Mouse (Mus musculus): Measurements from ENCODE around the gene Tsacc.
"Not testable (repeated sequence)": the region's sequence is repeated elsewhere in the genome, so short reads cannot be mapped to it uniquely, and the experiment has no call there.

Tsacc gene

DNA sequence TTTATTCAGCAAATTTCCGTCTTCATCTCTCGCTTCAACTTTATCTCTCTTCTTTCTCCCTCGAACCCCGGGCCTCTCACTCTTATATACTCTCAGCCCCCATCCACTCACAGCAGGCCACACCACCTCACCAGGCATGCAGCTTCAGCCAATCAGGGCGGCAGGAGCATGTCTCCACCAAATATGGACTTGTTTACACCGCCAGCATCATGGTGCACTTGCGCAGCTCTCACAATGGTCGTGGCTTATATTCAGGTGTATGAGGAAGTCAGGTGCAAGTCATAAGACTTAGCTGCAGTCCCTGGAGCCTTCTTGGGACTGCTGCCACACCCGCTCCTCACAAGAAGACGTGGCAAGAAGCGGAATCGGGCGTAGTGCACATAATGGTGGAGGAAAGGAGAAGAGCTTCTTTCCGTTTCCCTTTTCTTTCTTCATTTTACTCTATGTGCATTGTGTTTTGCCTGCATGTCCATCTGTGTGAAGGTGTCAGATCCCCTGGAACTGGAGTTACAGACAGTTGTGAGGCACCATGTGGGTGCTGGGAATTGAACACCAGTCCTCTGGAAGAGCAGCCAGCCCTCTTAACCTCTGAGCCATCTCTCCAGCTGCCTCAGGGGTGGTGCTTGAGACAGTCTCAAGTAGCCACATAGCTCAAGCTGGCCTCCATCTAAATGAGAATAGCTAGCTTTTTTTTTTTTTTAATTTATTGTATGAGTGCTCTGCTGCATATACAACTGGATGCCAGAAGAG, 11.8 kb downstream of the Tsacc start:
- not testable (repeated sequence) for DNase-seq (ENCODE audit: low spot score)

DNA sequence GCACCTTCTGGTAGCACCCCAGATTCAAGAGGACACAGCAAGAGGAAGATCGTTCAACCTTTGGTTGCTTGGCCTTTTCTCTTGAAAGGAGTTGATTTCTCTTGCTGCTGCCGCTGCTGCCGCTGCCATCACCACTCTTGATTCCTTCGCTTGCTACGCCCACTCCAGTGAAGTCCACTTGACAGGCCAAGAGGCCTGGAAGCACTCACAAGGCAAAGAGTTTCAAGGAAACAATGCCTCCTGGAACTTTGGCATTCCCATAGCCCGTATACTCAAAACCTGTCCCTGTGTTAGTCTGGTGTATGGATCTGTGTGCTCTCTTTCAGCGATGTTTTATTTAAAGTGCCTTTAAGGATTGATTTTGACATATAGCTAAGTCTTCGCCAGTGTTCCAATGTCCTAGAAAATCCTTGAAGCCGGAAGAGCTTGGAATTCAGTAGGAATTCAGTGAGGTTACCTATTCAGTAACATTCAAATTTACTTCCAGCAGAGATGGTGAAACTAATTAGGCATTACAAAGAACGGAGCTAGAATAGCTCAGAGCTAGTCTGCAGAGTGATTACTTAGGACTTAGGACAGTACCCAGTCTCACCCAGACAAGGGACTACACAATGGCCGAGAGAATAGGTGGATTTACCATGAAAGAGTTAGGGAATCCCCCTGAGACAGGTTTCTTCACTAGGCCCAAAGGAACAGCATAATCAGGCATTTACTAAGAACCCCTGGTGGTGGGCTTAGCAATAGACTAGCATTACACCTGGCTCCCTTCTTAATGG, 15.5 kb downstream of the Tsacc start:
- DNase-seq (ENCODE audit: low spot score): not testable (repeated sequence)

DNA sequence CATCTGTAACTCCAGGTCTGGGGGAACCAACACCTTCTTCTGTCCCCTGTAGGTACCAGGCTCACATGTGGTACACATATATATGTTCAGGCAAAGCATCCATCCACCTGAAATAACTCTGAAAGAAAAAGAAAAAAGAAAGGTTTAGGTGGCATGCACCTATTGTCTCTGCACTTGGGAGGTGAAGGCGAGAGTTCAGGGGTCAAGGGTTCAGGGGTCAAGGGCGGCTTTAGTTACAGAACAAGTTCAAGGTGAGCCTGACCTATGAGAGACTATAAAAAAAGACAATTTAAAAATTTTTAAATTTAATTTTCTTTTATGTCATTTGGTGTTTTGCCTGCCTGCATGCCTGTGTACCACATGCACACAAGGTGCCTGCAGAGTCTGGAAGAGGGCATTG, 16.8 kb downstream of the Tsacc start:
- no peak for DNase-seq (ENCODE audit: low spot score)

DNA sequence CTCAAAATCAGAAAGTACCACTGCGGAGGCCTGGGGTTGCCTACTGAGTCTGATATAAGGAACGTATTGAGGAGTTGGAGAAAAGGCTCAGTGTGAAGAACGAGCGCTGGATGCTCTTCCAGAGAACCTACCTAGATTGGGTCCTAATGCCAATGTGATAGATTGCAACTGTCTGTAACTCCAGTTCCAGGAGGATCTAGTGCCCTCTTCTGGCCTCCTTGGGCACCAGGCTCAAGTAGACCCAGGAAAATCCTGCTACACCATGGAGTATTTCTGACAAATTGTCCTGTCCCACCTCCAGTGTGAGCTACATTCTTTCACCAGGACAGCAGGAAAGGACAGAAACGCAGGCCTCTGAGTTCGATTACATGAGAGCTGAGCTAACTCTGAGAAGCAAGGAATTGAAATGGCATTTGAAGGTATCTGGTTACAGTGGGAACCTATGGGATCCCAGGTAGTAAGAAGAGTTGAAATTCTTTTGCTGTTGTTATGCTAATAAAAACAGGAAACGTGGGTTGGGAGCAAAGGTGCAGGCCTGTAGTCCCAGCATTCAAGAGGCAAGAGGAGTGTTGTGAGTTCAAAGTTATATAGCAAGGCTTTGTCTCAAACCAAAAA, 20.2 kb downstream of the Tsacc start:
- peak; percentile 52 for DNase-seq (ENCODE audit: low spot score)

DNA sequence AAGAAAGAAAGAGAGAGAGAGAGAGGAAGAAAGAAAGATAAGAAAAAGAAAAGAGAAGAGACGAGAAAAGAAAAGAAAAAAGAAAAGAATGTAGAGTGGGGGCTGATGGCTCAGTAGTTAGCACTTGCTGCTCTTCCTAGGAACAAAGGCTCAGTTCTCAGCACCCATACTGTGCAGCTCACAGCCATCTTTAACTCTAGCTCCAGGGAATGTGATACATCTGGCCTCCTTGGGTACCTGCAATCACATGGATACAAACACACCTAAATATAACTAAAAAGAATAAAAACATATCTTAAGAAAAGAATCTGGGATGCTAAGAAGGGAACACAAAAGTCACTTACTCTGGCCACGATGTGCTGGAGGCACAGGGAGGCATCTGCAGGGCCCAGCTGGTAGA, 20.7 kb downstream of the Tsacc start:
- DNase-seq (ENCODE audit: low spot score): no peak

DNA sequence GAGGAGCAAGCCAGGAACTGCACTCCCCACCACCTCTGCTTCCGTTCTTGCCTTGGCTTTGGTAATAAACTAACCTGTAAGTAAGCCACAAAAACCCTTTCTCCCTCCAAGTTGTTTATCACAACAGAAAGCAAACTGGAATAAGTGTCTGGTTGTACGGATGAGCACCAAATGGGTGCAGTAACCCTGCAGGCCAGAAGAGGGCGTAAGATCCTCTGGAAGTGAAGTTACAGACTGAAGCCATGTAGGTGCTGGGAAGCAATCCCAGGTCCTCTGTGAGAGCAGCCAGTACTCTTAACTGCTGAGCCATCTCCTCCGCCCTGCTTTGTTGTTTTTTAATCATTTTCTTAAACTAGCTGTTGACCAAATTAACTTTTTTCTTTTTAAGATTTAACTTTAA, 22.8 kb downstream of the Tsacc start:
- no peak for DNase-seq (ENCODE audit: low spot score)

DNA sequence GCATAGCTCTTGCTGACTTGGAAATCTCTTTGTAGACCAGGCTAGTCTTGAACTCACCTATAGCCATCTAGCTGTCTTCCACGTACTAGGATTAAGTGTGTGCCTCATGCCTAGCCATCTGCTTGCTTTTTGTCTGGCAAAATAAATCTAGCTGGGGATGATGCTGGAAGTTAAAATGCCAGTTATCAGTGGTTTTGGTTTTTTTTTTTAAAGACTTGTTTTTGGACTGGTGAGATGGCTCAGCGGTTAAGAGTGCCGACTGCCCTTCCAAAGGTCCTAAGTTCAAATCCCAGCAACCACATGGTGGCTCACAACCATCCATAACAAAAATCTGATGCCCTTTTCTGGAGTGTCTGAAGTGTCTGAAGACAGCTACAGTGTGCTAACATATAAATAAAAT, 24.9 kb downstream of the Tsacc start:
- DNase-seq (ENCODE audit: low spot score): no peak

DNA sequence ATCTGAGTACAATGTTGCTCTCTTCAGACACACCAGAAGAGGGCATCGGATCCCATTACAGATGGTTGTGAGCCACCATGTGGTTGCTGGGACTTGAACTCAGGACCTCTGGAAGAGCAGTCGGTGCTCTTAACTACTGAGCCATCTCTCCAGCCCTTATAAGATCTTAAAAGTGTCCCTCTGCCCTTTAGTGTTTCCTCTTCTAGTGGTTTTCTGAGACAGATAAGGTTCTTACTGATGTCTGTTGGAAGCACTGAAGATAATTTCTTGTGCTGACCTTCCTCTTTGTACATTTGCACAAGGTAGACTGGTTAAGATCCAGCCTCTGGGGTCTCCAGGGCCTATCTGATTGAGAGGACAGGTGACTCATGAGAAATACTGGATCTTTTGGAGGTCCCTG, 25.5 kb downstream of the Tsacc start:
- DNase-seq (ENCODE audit: low spot score): not testable (repeated sequence)

DNA sequence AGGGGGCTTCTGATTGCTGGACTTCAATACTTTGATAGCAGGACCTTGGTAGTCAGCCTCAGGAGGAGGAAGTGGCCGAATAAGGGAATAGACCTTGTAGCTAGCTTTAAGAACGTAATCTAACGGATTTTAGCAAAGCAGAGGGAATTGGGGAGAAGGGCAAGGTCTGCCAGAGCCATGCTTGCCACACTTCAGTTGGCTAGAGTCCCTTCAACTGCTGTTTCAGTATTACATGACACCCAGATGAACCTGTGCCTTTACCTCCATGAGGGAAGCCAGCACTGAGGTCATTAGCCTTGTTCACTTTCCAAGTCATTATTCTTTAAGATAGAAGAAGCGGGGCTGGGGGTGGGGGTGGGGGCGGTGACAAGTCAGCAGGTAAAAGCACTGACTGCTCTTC, 27.8 kb downstream of the Tsacc start:
- DNase-seq (ENCODE audit: low spot score): no peak

DNA sequence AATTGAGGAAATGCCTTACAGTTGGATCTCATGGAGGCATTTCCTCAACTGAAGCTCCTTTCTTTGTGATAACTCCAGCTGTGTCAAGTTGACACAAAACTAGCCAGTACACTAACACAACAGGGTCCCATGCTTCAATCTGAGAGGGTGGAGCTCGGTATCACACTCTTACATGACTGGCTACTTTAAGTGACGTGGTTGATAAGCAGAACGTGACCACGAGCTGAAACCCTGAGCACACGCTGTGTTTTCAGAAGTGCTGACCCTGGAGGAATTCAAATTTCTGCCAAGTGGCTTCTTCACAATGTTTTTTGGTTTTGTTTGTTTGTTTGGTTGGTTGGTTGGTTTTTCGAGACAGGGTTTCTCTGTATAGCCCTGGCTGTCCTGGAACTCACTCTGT, 28.8 kb downstream of the Tsacc start:
- not testable (repeated sequence) for DNase-seq (ENCODE audit: low spot score)

DNA sequence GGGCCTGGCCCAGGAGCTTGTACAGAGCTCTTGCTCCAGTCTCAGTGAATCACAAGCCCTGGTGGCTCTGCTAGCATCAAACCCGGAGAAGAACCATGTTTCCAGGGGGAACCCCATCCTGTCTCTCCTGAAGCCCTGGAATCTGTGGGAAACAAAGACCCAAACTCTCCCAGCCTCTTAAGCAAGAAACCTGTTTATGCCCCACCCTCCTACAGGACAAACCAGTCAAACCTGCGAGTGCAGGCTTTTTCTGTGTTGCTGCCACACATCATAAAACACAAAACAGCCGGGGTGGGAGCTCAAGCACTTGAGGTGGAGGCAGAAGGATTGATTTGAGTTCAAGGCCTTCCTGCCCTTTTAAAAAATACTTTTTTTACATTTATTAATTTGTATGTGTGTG, 34.5 kb downstream of the Tsacc start:
- DNase-seq (ENCODE audit: low spot score): no peak

DNA sequence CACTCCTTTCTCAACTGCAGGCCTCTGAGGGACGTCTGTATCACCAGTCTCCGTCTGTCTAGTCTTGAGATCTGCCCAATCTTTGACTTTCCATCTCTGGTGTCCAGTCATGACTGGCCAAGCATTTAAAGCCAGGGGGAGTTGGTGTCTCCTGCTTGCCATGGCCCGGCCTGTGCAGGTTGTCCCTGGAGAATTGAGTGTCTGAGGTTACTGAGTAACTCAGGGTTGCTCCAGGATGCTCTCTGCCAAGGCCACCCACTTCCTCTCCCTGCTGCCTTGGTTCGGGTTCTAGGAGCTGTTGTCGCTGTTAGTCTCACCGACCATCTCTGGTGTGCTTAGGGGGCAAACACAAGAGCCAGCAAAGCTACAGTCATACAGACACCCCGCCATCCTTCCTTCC, 40.4 kb downstream of the Tsacc start:
- DNase-seq (ENCODE audit: low spot score): no peak

DNA sequence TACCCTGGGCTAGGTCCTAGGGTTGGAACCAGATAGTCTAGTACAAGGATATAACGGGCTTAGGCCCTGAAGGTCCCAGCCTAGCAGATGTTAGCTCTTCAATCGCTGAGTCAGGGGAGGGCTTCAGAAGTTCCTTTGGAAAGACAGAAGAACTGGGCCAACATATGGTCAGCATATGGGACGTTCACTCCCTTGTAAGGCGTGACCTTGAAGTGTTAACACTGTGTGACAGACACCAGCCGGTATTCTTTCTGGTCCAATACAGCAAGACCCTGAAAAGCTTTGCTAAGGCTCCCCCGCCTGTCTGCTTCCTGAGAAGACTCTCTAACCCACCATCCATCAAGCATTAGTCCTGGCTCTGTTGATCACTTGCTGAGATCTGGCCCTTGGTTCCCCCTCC, 40.8 kb downstream of the Tsacc start:
- no peak for DNase-seq (ENCODE audit: low spot score)

DNA sequence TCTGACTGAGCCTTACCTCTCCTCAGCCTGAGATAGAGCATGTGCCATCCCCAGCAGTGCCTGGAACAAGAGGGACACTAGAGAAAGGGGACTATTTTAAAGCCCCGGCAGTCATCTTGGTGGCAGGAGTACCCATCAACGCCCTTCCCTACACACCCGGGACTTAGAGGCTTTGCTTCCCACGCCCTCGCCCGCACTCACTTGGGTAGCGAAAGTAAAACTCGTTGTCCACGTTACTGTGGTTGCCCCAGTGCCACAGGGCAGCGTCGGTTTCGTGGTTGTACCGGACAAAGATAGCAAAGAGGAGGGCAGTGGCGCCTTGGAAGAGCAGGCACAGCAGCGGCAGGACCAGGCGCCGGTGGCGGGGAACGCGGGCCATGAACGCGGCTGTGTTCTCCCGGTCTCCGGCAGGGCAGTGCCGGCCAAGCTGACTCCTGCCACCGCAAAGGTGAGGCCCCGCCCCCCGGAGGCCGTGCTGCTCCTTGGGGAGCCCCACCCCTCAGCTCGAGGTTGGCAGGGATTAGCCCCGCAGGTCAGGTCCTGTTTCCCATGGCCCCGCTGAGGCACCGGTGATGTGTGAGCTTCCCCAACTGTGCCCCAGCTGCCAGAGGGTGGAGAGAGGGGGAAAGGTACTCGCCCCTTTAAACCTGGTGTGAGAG, 42.4 kb downstream of the Tsacc start, which contains the start of gene Rhbg:
Rhbg (minus strand) TSS at position 442 of the 659 bp plus-strand sequence.
- no peak for DNase-seq (ENCODE audit: low spot score)

DNA sequence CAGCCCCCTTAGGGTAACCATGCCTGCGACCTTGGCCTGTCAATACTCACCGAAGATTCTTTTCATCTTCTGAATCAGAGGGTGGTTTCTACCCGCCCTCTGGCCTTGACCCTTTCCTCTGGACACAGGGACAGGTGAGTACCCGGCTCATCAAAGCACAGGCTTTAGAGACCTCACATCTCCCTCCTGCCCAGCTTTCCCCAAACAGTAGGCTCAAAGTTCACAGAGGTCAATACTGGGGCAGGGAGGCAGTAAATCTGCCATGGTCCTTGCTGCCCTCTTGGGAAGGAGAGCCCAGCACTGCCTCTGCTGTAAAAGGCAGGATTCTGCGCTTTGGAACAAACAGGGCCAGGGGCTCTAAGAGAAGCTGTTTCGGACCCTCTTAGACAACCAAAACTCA, 44.1 kb downstream of the Tsacc start:
- no peak for DNase-seq (ENCODE audit: low spot score)

DNA sequence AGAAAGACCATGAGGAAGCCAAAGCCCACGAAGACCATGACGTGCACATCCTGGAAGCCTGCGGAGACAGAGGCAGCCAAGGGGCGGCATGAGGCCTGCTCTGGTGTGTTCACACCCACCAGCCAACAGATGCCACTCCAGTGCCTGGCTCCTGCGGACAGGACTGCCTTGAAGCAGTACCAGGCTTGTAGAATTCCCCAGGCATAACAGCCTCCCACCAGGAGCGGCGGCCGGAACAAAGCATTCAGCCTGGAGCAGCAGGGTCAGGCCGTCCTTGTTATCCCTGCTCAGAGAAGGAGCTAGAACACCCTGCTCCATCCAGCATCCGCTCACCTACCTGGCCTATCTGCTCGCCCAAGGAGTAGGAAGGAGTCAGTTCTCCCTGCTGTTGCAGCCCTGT, 48.4 kb downstream of the Tsacc start:
- DNase-seq (ENCODE audit: low spot score): no peak

DNA sequence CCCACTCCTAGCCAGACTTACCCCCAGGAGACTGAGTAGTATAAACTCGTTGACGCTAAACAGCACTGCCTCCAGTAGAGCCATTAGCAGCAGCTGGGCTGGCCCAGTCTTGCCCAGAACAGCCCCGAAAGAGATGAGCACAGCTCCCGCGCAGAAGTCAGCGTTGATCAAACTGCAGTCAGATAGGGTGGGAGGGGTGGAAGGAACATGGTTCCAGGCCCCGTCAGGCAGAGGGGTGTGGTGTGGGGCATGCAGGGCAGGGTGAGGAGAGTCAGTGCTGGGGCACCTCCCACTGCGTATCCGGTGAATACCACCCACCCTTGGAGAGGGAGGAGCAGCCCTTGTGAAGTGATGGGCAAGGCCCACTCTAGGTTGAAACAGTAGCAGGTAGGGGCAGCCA, 49.1 kb downstream of the Tsacc start:
- DNase-seq (ENCODE audit: low spot score): no peak

DNA sequence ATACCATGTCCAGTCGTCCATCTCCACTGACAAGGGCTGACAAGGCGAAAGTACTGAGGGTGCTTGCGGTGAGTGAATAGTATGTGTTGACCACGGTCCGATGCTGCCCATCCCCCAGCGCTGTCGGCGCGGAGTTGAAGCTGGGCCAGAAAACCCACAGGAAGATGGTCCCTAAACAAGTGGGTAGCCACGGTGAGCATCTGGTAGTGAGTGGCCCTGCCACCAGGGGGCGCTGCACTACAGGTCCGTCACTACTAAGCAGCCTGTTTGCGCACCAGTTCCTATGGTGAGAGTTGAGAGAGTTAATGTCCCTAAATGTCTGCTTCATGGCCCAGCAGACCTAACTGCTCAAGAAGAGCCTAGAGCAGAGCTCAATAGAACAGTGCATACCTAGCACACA, 51.0 kb downstream of the Tsacc start:
- peak; percentile 81 for DNase-seq (ENCODE audit: low spot score)

DNA sequence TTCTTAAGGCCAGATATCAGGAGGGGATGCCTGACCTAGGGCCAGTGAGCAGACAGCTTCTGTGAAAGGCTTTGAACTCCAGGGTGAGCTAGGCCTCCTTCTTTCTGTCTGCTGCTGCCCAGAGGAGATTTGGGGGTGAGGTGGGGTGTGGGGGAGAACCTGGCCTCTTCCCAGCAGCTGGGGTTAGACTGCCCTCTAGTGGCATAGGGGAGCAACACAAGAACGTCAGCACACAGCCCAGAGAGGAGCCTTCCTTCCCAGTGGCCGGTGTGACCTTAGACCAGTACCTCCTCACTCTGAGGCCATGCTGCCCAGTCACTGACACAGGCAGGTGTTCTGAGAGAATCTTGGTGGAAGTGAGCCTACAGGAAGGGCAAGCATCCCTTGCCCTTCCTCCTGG, 52.7 kb downstream of the Tsacc start:
- no peak for DNase-seq (ENCODE audit: low spot score)

DNA sequence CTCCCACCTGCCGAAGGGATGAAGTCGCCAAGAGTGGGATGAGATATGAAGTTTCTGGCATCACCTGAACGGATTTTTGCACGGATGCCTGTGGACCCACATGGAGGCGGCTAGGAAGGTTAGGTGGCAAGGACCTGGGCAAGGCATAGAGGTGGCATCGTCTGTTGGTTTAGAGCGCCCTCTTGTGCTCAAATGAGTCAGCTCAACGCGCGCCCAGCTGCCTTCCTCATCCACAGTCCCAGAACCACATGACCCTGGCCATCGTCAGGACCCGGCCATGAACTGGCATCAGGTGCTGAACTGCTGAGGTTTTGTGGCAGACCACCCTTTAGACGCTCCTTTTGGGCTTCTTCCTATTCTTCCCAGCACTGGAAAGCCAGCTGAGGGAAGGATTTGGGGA, 54.3 kb downstream of the Tsacc start:
- peak; percentile 89 for DNase-seq (ENCODE audit: low spot score)

DNA sequence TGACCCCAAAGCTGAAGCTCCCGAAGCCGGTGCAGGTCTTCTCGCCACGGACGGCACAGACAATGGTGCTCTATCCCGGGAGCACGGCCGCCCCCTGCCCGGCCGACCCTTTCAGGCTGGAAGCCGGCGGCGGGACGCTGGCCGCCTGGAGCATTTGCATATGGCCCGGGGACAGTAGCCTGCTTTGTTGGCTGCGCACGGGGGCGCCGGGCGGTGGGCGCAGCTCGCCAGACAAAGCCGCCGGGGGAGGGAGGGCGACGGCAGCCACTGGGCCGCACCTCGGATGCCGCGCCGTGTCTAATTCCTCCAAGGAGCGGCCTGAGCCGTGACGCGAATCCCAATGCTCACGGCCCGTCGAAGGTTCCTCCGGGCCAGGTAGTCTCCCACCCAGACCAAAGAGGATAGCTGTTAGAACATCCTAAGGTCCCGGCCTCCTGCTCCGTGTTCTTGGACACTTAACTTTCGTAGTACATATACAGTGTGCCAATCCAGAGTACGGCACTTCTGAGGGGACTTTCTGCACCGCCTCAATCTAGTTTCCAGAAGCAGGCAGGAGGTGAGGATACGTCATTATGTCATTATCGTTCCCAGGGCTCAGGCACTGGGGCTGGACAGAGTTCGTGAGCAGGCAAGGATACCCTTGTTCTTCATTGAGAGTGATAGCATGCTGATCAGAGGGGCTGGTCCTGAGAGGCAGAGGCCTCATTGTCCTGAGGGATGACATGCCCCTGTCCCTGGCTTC, 55.6 kb downstream of the Tsacc start:
- DNase-seq (ENCODE audit: low spot score): no peak

DNA sequence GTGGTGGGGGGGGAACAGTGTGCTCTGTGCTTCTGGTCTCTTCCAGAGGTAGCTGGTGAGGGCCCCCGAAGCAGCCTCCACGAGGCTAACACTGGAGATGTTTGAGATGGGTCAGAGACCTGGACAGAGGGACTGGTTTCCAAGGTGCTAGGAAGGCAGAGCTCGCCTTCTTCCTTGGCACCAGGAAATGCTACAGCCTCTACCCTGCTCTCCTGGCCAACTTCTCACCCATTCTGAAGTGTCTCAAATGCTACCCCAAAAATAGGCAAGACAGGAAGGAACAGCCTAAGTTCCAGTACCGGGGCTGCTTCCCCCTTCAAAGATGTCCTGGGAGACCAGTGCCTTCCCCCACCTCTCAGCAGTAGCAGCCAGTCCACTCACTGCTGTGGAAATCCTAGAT, 57.4 kb downstream of the Tsacc start:
- no peak for DNase-seq (ENCODE audit: low spot score)
